Mouse (Mus musculus): ENCODE results near the gene Zfp39. TPM values are rescaled to one million over a fixed set of nuclear protein-coding genes. Genes with fewer than 3 reads are reported as not detected.
A peak's percentile ranks its signal among the peaks of the same experiment; 100 is the strongest.

Gene Zfp39
- total and polyA plus RNA-seq, 3 experiments = 5.7 to 6.8 (median 6.7) TPM

- TF ChIP-seq CHD2 (IDR thresholded peaks at IDR 0.05; ENCODE audit: low read length) = no peak
- no peak for TF ChIP-seq JUND (conservative IDR thresholded peaks at IDR 0.05; ENCODE audit: low read depth, low read length)
- no peak for TF ChIP-seq UBTF (IDR thresholded peaks at IDR 0.05; ENCODE audit: low read depth, low read length)
Observed at GRCm38 (mm10) chr11:58914461-58915028, 10.5 kb upstream of the Zfp39 start (continued).

- Histone ChIP-seq H3K36me3 (replicated peaks in 1 of 2; ENCODE audit: control insufficient read depth in 1 of 2, insufficient read depth in 1 of 2, low read length in 1 of 2) (no peaks in the 10 kb centered on the region), H3K4me3 (replicated peaks in 1 of 3; ENCODE audit: low read depth in 2 of 3, low read length in 2 of 3, poor library complexity in 1 of 3) (no peak overlapping the region), H3K4me2 (ENCODE audit: insufficient read depth, low read depth, poor library complexity, severe bottlenecking) (no peak overlapping the region), H3K27ac (ENCODE audit: insufficient read depth, low read depth) (no peak overlapping the region), H3K9ac (ENCODE audit: insufficient read depth, low read depth) (no peak overlapping the region), H3K27me3 (replicated peaks) (peaks cover 77% of the 10 kb centered on the region), H3K79me2 (replicated peaks; ENCODE audit: control insufficient read depth, extremely low read depth, insufficient read depth, poor library complexity, severe bottlenecking) (no peaks in the 10 kb centered on the region), H3K4me1 (ENCODE audit: control insufficient read depth in 1 of 2, insufficient read depth in 2 of 2) (peaks cover 6 to 12% of the 10 kb centered on the region in 2 experiments), H3K9me3 (replicated peaks; ENCODE audit: low read length) (no peaks in the 10 kb centered on the region)
- dilution Hi-C loops (cut with MboI; ENCODE audit: extremely low pct_ligation_motif_present, extremely low pct_unique_long_range_greater_than_20kb, low sequenced_read_pairs) (no loop called here), in situ Hi-C loops (cut with MboI; ENCODE audit: low pct_ligation_motif_present, low pct_unique_long_range_greater_than_20kb, low sequenced_read_pairs) (no loop called here)
- DNase-seq (ENCODE audit: extremely low read depth) = no peak
- TF ChIP-seq NRF1 (IDR thresholded peaks at IDR 0.05; ENCODE audit: low read depth, low read length) (no peak), ETS1 (conservative IDR thresholded peaks at IDR 0.05; ENCODE audit: low read depth, low read length) (no peak), SIN3A (IDR thresholded peaks at IDR 0.05; ENCODE audit: low read length) (no peak), CTCF (conservative IDR thresholded peaks at IDR 0.05 in 1 of 2, IDR thresholded peaks at IDR 0.05 in 1 of 2; ENCODE audit: low read depth in 2 of 2, low read length in 2 of 2) (no peak), EP300 (IDR thresholded peaks at IDR 0.05; ENCODE audit: low read length) (no peak), TBP (conservative IDR thresholded peaks at IDR 0.05; ENCODE audit: low read depth, low read length) (no peak), PAX5 (IDR thresholded peaks at IDR 0.05; ENCODE audit: low read length) (no peak), KAT2A (IDR thresholded peaks at IDR 0.05; ENCODE audit: insufficient replicate concordance, low read length) (no peak)
Observed at GRCm38 (mm10) chr11:58913776-58914175, 9.8 kb upstream of the Zfp39 start.

- H3K79me2 ChIP-seq (replicated peaks; ENCODE audit: control insufficient read depth, extremely low read depth, insufficient read depth, poor library complexity, severe bottlenecking) = peaks cover 4% of the 10 kb centered on the region; the same call in 1 of the 2 replicates
- H3K36me3 ChIP-seq (replicated peaks in 1 of 2; ENCODE audit: control insufficient read depth in 1 of 2, insufficient read depth in 1 of 2, low read length in 1 of 2) = peaks cover 16 to 24% of the 10 kb centered on the region in 2 experiments
- peak overlapping the region in 1 of 3 experiments; percentile 82 for H3K4me3 ChIP-seq (replicated peaks in 1 of 3; ENCODE audit: low read depth in 2 of 3, low read length in 2 of 3, poor library complexity in 1 of 3)
- peaks cover 9 to 32% of the 10 kb centered on the region in 2 experiments for H3K4me1 ChIP-seq (ENCODE audit: control insufficient read depth in 1 of 2, insufficient read depth in 2 of 2)
- no peaks in the 10 kb centered on the region for H3K9me3 ChIP-seq (replicated peaks; ENCODE audit: low read length)
- TF ChIP-seq MYC (IDR thresholded peaks at IDR 0.05; ENCODE audit: low read depth, low read length) (no peak), TBP (conservative IDR thresholded peaks at IDR 0.05; ENCODE audit: low read depth, low read length) (0 out of 2 replicates have a peak, but pooled peaks have one; percentile 34), ZNF384 (IDR thresholded peaks at IDR 0.05; ENCODE audit: low read depth, low read length) (peak; percentile 95)
- dilution Hi-C loops (cut with MboI; ENCODE audit: extremely low pct_ligation_motif_present, extremely low pct_unique_long_range_greater_than_20kb, low sequenced_read_pairs) = no loop called here
- H3K27me3 ChIP-seq (replicated peaks) = peaks cover 12% of the 10 kb centered on the region
- no peak overlapping the region for H3K9ac ChIP-seq (ENCODE audit: insufficient read depth, low read depth)
- no peak overlapping the region for H3K27ac ChIP-seq (ENCODE audit: insufficient read depth, low read depth)
- DNase-seq (ENCODE audit: extremely low read depth) = peak; percentile 81
- 0 out of 2 replicates have a peak overlapping the region, but pooled peaks have one; percentile 32 for H3K4me2 ChIP-seq (ENCODE audit: insufficient read depth, low read depth, poor library complexity, severe bottlenecking)
- in situ Hi-C loops (cut with MboI; ENCODE audit: low pct_ligation_motif_present, low pct_unique_long_range_greater_than_20kb, low sequenced_read_pairs) = no loop called here
Observed at GRCm38 (mm10) chr11:58904838-58905237, 813 bp upstream of the Zfp39 start.

Measured in CH12.LX (cell line).